Mouse (Mus musculus) testis, adult 2 months (tissue): ENCODE measurements at regions not wholly inside any gene's neighbourhood (a gene's known extent, or its start where the extent isn't known, plus 50 kb on each side); places are given as distances from the start of the nearest gene placed in this dataset.

ENCODE experiments used
- H3K27ac ChIP-seq: fragments of 200-500 bp; 2 replicates; pipeline ENCODE4 v1.5.1; 2012; ENCODE audit warnings: low read depth, low read length; ENCODE audit not compliant: control insufficient read depth, insufficient read depth
- H3K27me3 ChIP-seq: fragments of 200-500 bp; 2 replicates; pipeline ENCODE4 v1.6.1; 2012; ENCODE audit warnings: mild to moderate bottlenecking, low read length, moderate library complexity; ENCODE audit not compliant: control insufficient read depth, insufficient read depth
- H3K36me3 ChIP-seq: fragments of 200-500 bp; 2 replicates; pipeline ENCODE4 v1.6.1; 2012; ENCODE audit warnings: mild to moderate bottlenecking, low read length; ENCODE audit not compliant: control insufficient read depth, insufficient read depth
- H3K4me1 ChIP-seq: fragments of 200-500 bp; 2 replicates; pipeline ENCODE4 v1.6.1; 2012; ENCODE audit warnings: low read length; ENCODE audit not compliant: control insufficient read depth, insufficient read depth
- H3K4me3 ChIP-seq: fragments of 200-500 bp; 2 replicates; pipeline ENCODE4 v1.5.1; 2012; ENCODE audit warnings: low read depth, mild to moderate bottlenecking, low read length, moderate library complexity, mixed read lengths; ENCODE audit not compliant: control insufficient read depth
- CTCF ChIP-seq: fragments of 200-500 bp; IDR thresholded peaks from 2 replicates; pipeline ENCODE4 v1.5.1; 2012; ENCODE audit warnings: low read depth, mild to moderate bottlenecking, inconsistent platforms, low read length, moderate library complexity; ENCODE audit not compliant: control insufficient read depth, insufficient read depth, insufficient replicate concordance
- POLR2A ChIP-seq: fragments of 200-500 bp; IDR thresholded peaks from 2 replicates; pipeline ENCODE4 v1.6.1; 2012; ENCODE audit warnings: low read depth, mild to moderate bottlenecking, inconsistent platforms, low read length, moderate library complexity; ENCODE audit not compliant: control insufficient read depth

- no peak overlapping the region for H3K27ac ChIP-seq
Observed at GRCm38 (mm10) chr7:70788902-70789796, 422.6 kb upstream of the Nr2f2 start.

GRCm38 (mm10) chr7:70787966-70788365 lies 421.4 kb upstream of the Nr2f2 start:
- Histone ChIP-seq H3K4me3 (no peak overlapping the region), H3K36me3 (no peaks in the 10 kb centered on the region), H3K4me1 (no peaks in the 10 kb centered on the region; the same call in 1 of the 2 replicates), H3K27ac (no peak overlapping the region), H3K27me3 (no peaks in the 10 kb centered on the region)
- TF ChIP-seq CTCF (no peak), POLR2A (no peak)

More at GRCm38 (mm10) chr7:70788902-70789796, 422.6 kb upstream of the Nr2f2 start:
- Histone ChIP-seq H3K4me1 (no peaks in the 10 kb centered on the region; the same call in 1 of the 2 replicates), H3K27me3 (no peaks in the 10 kb centered on the region), H3K36me3 (no peaks in the 10 kb centered on the region), H3K4me3 (no peak overlapping the region)
- TF ChIP-seq CTCF (no peak), POLR2A (no peak)

- H3K36me3 ChIP-seq, result no peaks in the 10 kb centered on the region
- no peaks in the 10 kb centered on the region for H3K27me3 ChIP-seq
- H3K4me1 ChIP-seq, result no peaks in the 10 kb centered on the region
- H3K4me3 ChIP-seq, result no peak overlapping the region
- no peak overlapping the region for H3K27ac ChIP-seq
- TF ChIP-seq CTCF (no peak), POLR2A (no peak)
Observed at GRCm38 (mm10) chr7:70780742-70781332, 414.3 kb upstream of the Nr2f2 start.

- no peaks in the 10 kb centered on the region for H3K4me1 ChIP-seq
- no peaks in the 10 kb centered on the region for H3K36me3 ChIP-seq
- no peaks in the 10 kb centered on the region for H3K27me3 ChIP-seq
- no peak for TF ChIP-seq CTCF
- TF ChIP-seq POLR2A, result no peak
- no peak overlapping the region for H3K4me3 ChIP-seq
- H3K27ac ChIP-seq, result no peak overlapping the region
Observed at GRCm38 (mm10) chr7:70777763-70778162, 411.2 kb upstream of the Nr2f2 start.

GRCm38 (mm10) chr7:70769655-70770054 lies 403.1 kb upstream of the Nr2f2 start:
- TF ChIP-seq CTCF (no peak), POLR2A (no peak)
- H3K36me3 ChIP-seq, result no peaks in the 10 kb centered on the region
- no peak overlapping the region for H3K4me3 ChIP-seq
- no peaks in the 10 kb centered on the region for H3K4me1 ChIP-seq
- H3K27me3 ChIP-seq, result no peaks in the 10 kb centered on the region
- no peak overlapping the region for H3K27ac ChIP-seq

GRCm38 (mm10) chr7:70767697-70768096 lies 401.2 kb upstream of the Nr2f2 start:
- no peak overlapping the region for H3K4me3 ChIP-seq
- no peaks in the 10 kb centered on the region for H3K36me3 ChIP-seq
- H3K27ac ChIP-seq, result no peak overlapping the region
- no peaks in the 10 kb centered on the region for H3K4me1 ChIP-seq
- no peaks in the 10 kb centered on the region for H3K27me3 ChIP-seq
- no peak for TF ChIP-seq CTCF
- no peak for TF ChIP-seq POLR2A

GRCm38 (mm10) chr7:70756676-70757075 lies 390.1 kb upstream of the Nr2f2 start:
- no peaks in the 10 kb centered on the region for H3K4me1 ChIP-seq
- H3K4me3 ChIP-seq, result no peak overlapping the region
- no peaks in the 10 kb centered on the region for H3K36me3 ChIP-seq
- TF ChIP-seq CTCF, result no peak
- TF ChIP-seq POLR2A, result no peak
- H3K27me3 ChIP-seq, result no peaks in the 10 kb centered on the region
- no peak overlapping the region for H3K27ac ChIP-seq

- H3K36me3 ChIP-seq, result no peaks in the 10 kb centered on the region
- H3K4me3 ChIP-seq, result no peak overlapping the region
- H3K27me3 ChIP-seq, result no peaks in the 10 kb centered on the region
- no peak overlapping the region for H3K27ac ChIP-seq
- H3K4me1 ChIP-seq, result no peaks in the 10 kb centered on the region
- TF ChIP-seq CTCF (no peak), POLR2A (no peak)
Observed at GRCm38 (mm10) chr7:70754826-70755225, 388.3 kb upstream of the Nr2f2 start.
